Mouse (Mus musculus) G1E (cell line): ENCODE data around the gene Palm2.

Source experiments
- CTCF ChIP-seq: IDR thresholded peaks from 2 replicates; pipeline ENCODE4 v1.5.1; 2012; ENCODE audit warnings: low read depth, low read length, inconsistent platforms, mixed read lengths
- GATA1 ChIP-seq: IDR thresholded peaks from 2 replicates; pipeline ENCODE4 v1.6.1; 2012; ENCODE audit warnings: borderline replicate concordance, low read length, inconsistent platforms, mixed read lengths
- GATA2 ChIP-seq: IDR thresholded peaks from 2 replicates; pipeline ENCODE4 v1.6.1; 2012; ENCODE audit warnings: low read depth, low read length, inconsistent platforms, borderline replicate concordance
- POLR2AphosphoS5 ChIP-seq: IDR thresholded peaks from 2 replicates; pipeline ENCODE4 v1.6.1; 2012; ENCODE audit warnings: low read depth, low read length, inconsistent platforms; ENCODE audit not compliant: insufficient replicate concordance

GRCm38 (mm10) chr4:57547785-57548184 lies 113.7 kb downstream of the Palm2 start:
- TF ChIP-seq CTCF (no peak), GATA2 (no peak), POLR2AphosphoS5 (no peak), GATA1 (no peak)
